Mouse (Mus musculus) spleen, adult 2 months (tissue): ENCODE results near the gene Ppm1e. TPM values are rescaled to one million over a fixed set of nuclear protein-coding genes. Genes with fewer than 3 reads are reported as not detected.
A peak's percentile ranks its signal among the peaks of the same experiment; 100 is the strongest.

Experiments used
- DNase-seq, 2 experiments: peaks; one replicate each; pipeline versions ENCODE4 v3.0.0 to v3.0.0-alpha.2; 2012 to 2021; ENCODE audit warnings: low spot score in 2 of 2, low read depth in 1 of 2
- H3K27ac ChIP-seq: fragments of 200-500 bp; 2 replicates; pipeline ENCODE4 v1.5.1; 2012; ENCODE audit warnings: low read length, inconsistent platforms; ENCODE audit not compliant: insufficient read depth
- H3K27me3 ChIP-seq: fragments of 200-500 bp; 2 replicates; pipeline ENCODE4 v1.6.1; 2012; ENCODE audit warnings: mild to moderate bottlenecking, moderate library complexity, low read length, inconsistent platforms; ENCODE audit not compliant: control insufficient read depth, insufficient read depth
- H3K36me3 ChIP-seq: fragments of 200-500 bp; 2 replicates; pipeline ENCODE4 v1.6.1; 2012; ENCODE audit warnings: mild to moderate bottlenecking, low read length, inconsistent platforms; ENCODE audit not compliant: control insufficient read depth, insufficient read depth
- H3K4me1 ChIP-seq: fragments of 200-500 bp; 2 replicates; pipeline ENCODE4 v1.6.1; 2011; ENCODE audit warnings: inconsistent platforms; ENCODE audit not compliant: control insufficient read depth, insufficient read depth, insufficient read length
- H3K4me3 ChIP-seq: fragments of 200-500 bp; 2 replicates; pipeline ENCODE4 v1.5.1; 2011; ENCODE audit warnings: mild to moderate bottlenecking, inconsistent platforms; ENCODE audit not compliant: insufficient read depth, insufficient read length; ENCODE audit errors: extremely low read depth
- CTCF ChIP-seq: fragments of 200-500 bp; IDR thresholded peaks from 2 replicates; pipeline ENCODE4 v1.5.1; 2011; ENCODE audit warnings: mild to moderate bottlenecking, inconsistent platforms; ENCODE audit not compliant: insufficient read depth, insufficient read length, insufficient replicate concordance; ENCODE audit errors: extremely low read depth
- POLR2A ChIP-seq: fragments of 200-500 bp; IDR thresholded peaks from 2 replicates; pipeline ENCODE4 v1.6.1; 2011; ENCODE audit warnings: low read depth, low read length, inconsistent platforms
- WGBS: fragments of 180-500 bp; shearing (Covaris S2); methylation state at CpG from one replicate; pipeline ENCODE4 v1.1.7; 2018; 5-methylcytosine and 5-hydroxymethylcytosine counted together
- polyA plus RNA-seq: library from polyadenylated mRNA; depleted of rRNA; stranded (reverse); fragments of >200 nt; gene quantifications from 2 replicates; pipeline ENCODE4 v1.2.3, GENCODE M21; 2012; rRNA removed

Gene Ppm1e
- polyA plus RNA-seq: 0.86 and 1.4 TPM in 2 replicates

DNA sequence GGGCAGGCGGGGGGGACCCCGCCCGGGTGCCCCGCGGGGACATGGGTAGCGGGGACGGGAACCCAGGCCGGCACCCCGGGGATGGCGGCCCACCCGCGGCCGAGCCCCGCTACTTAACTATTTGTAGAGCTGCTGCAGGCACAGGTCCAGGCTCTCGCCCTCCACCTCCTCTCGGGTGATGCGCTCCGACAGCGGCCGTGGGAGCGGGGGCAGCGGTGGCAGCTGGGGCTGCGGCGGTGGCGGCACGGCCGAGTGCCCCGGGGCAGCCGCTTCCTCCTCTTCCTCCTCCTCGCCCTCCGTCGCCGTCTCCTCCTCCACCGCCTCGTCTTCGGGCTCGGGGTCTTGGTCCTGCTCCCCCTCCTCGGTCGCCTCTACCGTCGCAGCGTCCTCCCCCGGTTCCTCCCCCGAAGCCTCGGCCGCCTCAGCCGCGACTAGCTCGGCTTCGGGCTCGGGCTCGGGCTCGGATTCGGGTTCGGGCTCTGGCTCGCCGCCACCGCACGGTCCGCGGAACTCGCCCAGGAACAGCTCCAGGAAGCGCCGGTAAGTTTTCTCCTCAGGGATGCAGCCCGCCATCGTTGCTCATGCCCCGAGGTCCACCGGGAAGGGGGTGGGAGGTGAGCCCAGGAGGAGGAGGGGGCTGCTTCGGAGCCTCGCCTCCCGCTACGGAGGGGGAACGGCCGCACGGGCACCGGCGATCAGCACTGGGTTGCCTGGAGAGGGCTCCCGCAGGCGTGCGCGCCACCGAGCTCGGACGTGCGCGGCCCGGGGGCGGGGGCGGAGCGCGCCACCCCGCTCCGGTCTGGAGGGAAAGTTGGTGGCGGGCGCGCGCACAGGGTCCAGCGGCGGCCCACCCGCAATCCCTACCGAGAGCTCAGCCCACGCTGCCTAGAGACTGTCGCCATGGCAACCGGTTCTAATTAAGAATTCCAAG is at the start of gene Ppm1e:
TSS of gene Ppm1e (minus strand) at position 693 of the 931 bp plus-strand sequence.
- peak; percentile 11 to 65 for DNase-seq
- peaks cover 7% of the 10 kb centered on the region for H3K27me3 ChIP-seq
- WGBS: under 1% methylated on average over 96 of the region's 104 CpGs

GRCm38 (mm10) chr11:87404876-87405275 is 46.1 kb upstream of the Ppm1e start, which contains the start of the genes Rad51c and Tex14:
Rad51c (minus strand) TSS chr11:87404954.
Tex14 (plus strand) TSS chr11:87405065.
- Histone ChIP-seq H3K36me3 (no peaks in the 10 kb centered on the region), H3K27me3 (no peaks in the 10 kb centered on the region), H3K4me3 (peak within 1 kb of the TSS; percentile 67), H3K4me1 (no peaks in the 10 kb centered on the region), H3K27ac (peak within 1 kb of the TSS; percentile 80)
- no peak for TF ChIP-seq CTCF
- TF ChIP-seq POLR2A: no peak
- WGBS: 86% methylated on average over 27 of the region's 27 CpGs
- DNase-seq: peak in 1 of 2 experiments; percentile 26

More for the DNA sequence above, at the start of gene Ppm1e:
- Histone ChIP-seq H3K36me3 (no peaks in the 10 kb centered on the region; the same call in 1 of the 2 replicates), H3K4me1 (peaks cover 5% of the 10 kb centered on the region; the same call in 1 of the 2 replicates), H3K4me3 (peak within 1 kb of the TSS; percentile 87), H3K27ac (no peak within 1 kb of the TSS)
- TF ChIP-seq POLR2A (no peak), CTCF (no peak)

DNA sequence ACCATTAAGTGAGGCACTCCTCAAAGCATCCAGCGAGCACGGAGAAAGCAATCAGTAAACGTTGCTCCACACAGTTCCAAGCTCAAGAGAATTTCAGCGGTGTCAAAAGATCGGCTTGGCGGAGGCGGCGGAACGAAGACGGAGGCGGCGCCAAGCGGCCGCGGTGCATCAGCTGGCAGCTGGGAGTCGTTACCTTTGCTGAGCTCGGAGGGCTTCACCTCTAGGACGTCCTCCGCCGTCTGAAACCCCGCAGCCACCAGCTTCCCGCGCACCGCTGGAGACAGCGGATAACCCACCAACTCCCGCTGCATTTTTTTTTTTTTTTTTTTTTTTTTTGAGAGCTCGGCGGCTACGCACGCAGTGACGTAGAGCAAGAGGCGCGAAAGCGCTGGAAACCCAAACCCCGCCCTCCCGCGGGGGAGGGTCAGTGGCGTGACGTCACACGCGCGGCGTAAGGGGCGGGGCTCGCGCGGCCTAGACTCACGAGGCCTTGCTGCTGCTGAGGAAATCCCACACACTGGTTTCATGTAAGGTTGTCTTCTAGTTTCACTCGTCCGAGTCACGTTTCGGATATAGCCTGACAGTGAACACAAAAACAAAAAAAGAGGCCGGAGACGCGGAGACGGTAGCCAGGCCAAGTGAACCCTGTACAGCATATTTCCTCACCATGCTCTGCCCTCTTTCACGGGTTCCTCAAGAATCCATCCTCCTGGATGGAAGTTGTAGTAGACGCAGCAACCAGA is 45.5 kb upstream of the Ppm1e start:
- no peaks in the 10 kb centered on the region for H3K36me3 ChIP-seq
- peak; percentile 75 for TF ChIP-seq POLR2A
- peak; percentile 4; the same call in 1 of the 2 replicates for TF ChIP-seq CTCF
- 2% methylated on average over 58 of the region's 58 CpGs for WGBS
- DNase-seq: peak; percentile 94 to 96
- no peaks in the 10 kb centered on the region for H3K27me3 ChIP-seq
- H3K4me1 ChIP-seq: no peaks in the 10 kb centered on the region
- peak overlapping the region; percentile 67 for H3K4me3 ChIP-seq
- H3K27ac ChIP-seq: peak overlapping the region; percentile 80

GRCm38 (mm10) chr11:87398402-87398801 is 39.6 kb upstream of the Ppm1e start:
- WGBS: 97% methylated on average over 2 of the region's 2 CpGs
- TF ChIP-seq POLR2A (no peak), CTCF (no peak)
- Histone ChIP-seq H3K4me3 (no peak overlapping the region), H3K36me3 (no peaks in the 10 kb centered on the region), H3K4me1 (no peaks in the 10 kb centered on the region), H3K27ac (no peak overlapping the region), H3K27me3 (no peaks in the 10 kb centered on the region)
- no peak for DNase-seq

- WGBS: 51% methylated on average over 1 of the region's 1 CpGs
- no peak for TF ChIP-seq POLR2A
- TF ChIP-seq CTCF: 0 out of 2 replicates have a peak, but pooled peaks have one; percentile 5
- Histone ChIP-seq H3K36me3 (no peaks in the 10 kb centered on the region), H3K4me3 (no peak overlapping the region), H3K27me3 (no peaks in the 10 kb centered on the region), H3K4me1 (no peaks in the 10 kb centered on the region), H3K27ac (no peak overlapping the region)
- peak; percentile 7 to 9 for DNase-seq
Observed at GRCm38 (mm10) chr11:87393855-87394254, 35.0 kb upstream of the Ppm1e start.

DNA sequence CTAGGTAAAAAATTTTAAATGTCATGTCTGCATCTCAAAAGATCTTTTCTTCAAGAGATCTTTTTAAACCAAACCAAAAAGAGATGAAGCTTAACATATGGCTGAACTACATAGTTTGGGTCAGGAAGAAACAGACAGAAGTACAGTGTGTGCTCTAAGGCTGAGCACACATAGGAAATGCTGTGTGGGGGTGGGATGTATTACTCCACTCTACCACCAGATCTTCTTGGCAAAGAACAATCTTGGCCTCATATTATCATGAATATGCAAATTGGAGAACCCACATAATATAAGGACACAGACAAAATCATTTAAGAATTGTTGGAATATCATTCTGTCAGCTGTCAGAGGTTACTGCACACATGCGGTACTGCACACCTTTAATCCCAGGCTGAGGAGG is 26.9 kb upstream of the Ppm1e start:
- no peak overlapping the region for H3K4me3 ChIP-seq
- H3K27me3 ChIP-seq: no peaks in the 10 kb centered on the region
- TF ChIP-seq CTCF (no peak), POLR2A (no peak)
- H3K36me3 ChIP-seq: no peaks in the 10 kb centered on the region
- DNase-seq: no peak
- H3K27ac ChIP-seq: no peak overlapping the region
- H3K4me1 ChIP-seq: no peaks in the 10 kb centered on the region
- 100% methylated on average over 1 of the region's 1 CpGs for WGBS
